Mouse (Mus musculus): ENCODE measurements at regions not wholly inside any gene's neighbourhood (a gene's known extent, or its start where the extent isn't known, plus 50 kb on each side); places are given as distances from the start of the nearest gene placed in this dataset.

DNA sequence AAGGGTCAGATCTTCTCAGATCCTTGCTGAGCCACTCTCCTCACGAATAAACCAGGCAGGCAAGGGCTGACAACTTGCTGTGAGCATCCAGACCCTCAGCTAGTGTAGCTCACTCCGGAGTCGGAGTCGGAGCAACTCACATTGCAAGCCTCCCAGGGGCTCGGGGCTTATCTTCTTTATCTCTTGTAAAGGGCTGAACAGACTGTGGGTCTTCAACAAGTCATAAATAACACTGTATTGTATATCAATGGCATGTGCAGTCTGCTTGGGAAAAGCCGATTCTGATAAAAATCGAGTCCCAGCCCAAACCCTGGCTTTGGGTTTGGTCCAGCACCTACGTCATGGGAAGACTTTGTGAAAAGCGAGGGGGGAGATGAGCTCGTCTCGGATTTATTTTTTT, 125.8 kb upstream of the Tbx3 start:
- TF ChIP-seq CTCF (IDR thresholded peaks at IDR 0.05; ENCODE audit: low read depth) (no peak), EP300 (IDR thresholded peaks at IDR 0.05; ENCODE audit: low read depth) (no peak)
